ENCODE assay signal across 8 mouse cellular contexts in genomic region chrX:52613328-52614030, GRCm38 (mm10). TPM values are rescaled to one million over a fixed set of nuclear protein-coding genes. Genes with fewer than 3 reads are reported as not detected.
A peak's percentile ranks its signal among the peaks of the same experiment; 100 is the strongest.
DNase-seq lines count a peak whose midpoint lies in the region; ATAC-seq lines count a peak whose summit lies in the region.

Gene Gpc3, minus strand, starts transcription at chrX:52613950.

- H3K4me3 ChIP-seq in neural tube, embryonic 11.5 days (ENCODE audit: low read depth, low read length) = peak within 1 kb of the TSS; percentile 50
- H3K4me3 ChIP-seq in forebrain, embryonic 13.5 days = peak within 1 kb of the TSS; percentile 44
- peak within 1 kb of the TSS; percentile 56 for H3K4me3 ChIP-seq in stomach, embryonic 14.5 days (ENCODE audit: low read depth, low read length)

- WGBS in neural tube, embryonic 11.5 days = 14% methylated on average over 45 of the region's 48 CpGs
- WGBS in forebrain, embryonic 13.5 days = 13% methylated on average over 36 of the region's 48 CpGs
- 24% methylated on average over 47 of the region's 48 CpGs for WGBS in stomach, embryonic 14.5 days

- H3K4me2 ChIP-seq in neural tube, embryonic 11.5 days (ENCODE audit: low read depth) = peak within 1 kb of the TSS; percentile 62
- H3K4me2 ChIP-seq in forebrain, embryonic 13.5 days = peak within 1 kb of the TSS; percentile 74
- H3K4me2 ChIP-seq in stomach, embryonic 14.5 days (replicated peaks; ENCODE audit: low read depth, low read length) = peak within 1 kb of the TSS; percentile 47

- no peaks in the 10 kb centered on the region for H3K4me1 ChIP-seq in neural tube, embryonic 11.5 days (ENCODE audit: control insufficient read depth, insufficient read depth, low read length)
- H3K4me1 ChIP-seq in forebrain, embryonic 13.5 days = peaks cover 9% of the 10 kb centered on the region; the same call in 1 of the 2 replicates
- 0 out of 2 replicates have a peak, but pooled peaks cover 2% of the 10 kb centered on the region for H3K4me1 ChIP-seq in stomach, embryonic 14.5 days (ENCODE audit: control insufficient read depth, insufficient read depth, low read length)

- no peaks in the 10 kb centered on the region for H3K27me3 ChIP-seq in neural tube, embryonic 11.5 days (ENCODE audit: control insufficient read depth, insufficient read depth, low read length)
- peaks cover 13% of the 10 kb centered on the region for H3K27me3 ChIP-seq in forebrain, embryonic 13.5 days
- no peaks in the 10 kb centered on the region for H3K27me3 ChIP-seq in stomach, embryonic 14.5 days (ENCODE audit: control insufficient read depth, insufficient read depth, low read length)

- H3K9ac ChIP-seq in neural tube, embryonic 11.5 days (ENCODE audit: low read length) = peak within 1 kb of the TSS; percentile 60
- peak within 1 kb of the TSS; percentile 34; the same call in 1 of the 2 replicates for H3K9ac ChIP-seq in forebrain, embryonic 13.5 days
- peak within 1 kb of the TSS; percentile 57 for H3K9ac ChIP-seq in stomach, embryonic 14.5 days (replicated peaks; ENCODE audit: low read depth, low read length)

- DNase-seq in neural tube, embryonic 11.5 days (ENCODE audit: low spot score) = no peak
- no peak for DNase-seq in neural tube, embryonic 10.5 days (ENCODE audit: extremely low spot score, low spot score)
- DNase-seq in heart, postnatal 25 days (ENCODE audit: low spot score) = no peak
- DNase-seq in left cerebral cortex, postnatal 4 days = no peak

- no peaks in the 10 kb centered on the region for H3K9me3 ChIP-seq in neural tube, embryonic 11.5 days (ENCODE audit: control insufficient read depth, low read length)
- no peaks in the 10 kb centered on the region for H3K9me3 ChIP-seq in forebrain, embryonic 13.5 days (replicated peaks)
- H3K9me3 ChIP-seq in stomach, embryonic 14.5 days (ENCODE audit: control insufficient read depth, low read depth, low read length) = no peaks in the 10 kb centered on the region

- H3K36me3 ChIP-seq in neural tube, embryonic 11.5 days (ENCODE audit: control insufficient read depth, insufficient read depth, low read length) = no peaks in the 10 kb centered on the region
- no peaks in the 10 kb centered on the region for H3K36me3 ChIP-seq in forebrain, embryonic 13.5 days (ENCODE audit: poor library complexity, severe bottlenecking)
- H3K36me3 ChIP-seq in stomach, embryonic 14.5 days (ENCODE audit: control insufficient read depth, insufficient read depth, low read length) = no peaks in the 10 kb centered on the region

- H3K27ac ChIP-seq in neural tube, embryonic 11.5 days (ENCODE audit: low read depth, low read length) = peak within 1 kb of the TSS; percentile 60; the same call in 1 of the 2 replicates
- no peak within 1 kb of the TSS for H3K27ac ChIP-seq in forebrain, embryonic 13.5 days
- peak within 1 kb of the TSS; percentile 85 for H3K27ac ChIP-seq in stomach, embryonic 14.5 days (ENCODE audit: low read length)

- intact Hi-C loops in heart, postnatal 25 days (cut with DNase I) = no loop called here
- intact Hi-C loops in left cerebral cortex, postnatal 4 days (cut with DNase I) = no loop called here

- ATAC-seq in neural tube, embryonic 11.5 days (ENCODE audit: insufficient read depth, low FRiP score, low TSS enrichment) = peak; percentile 83
- ATAC-seq in forebrain, embryonic 13.5 days = peak; percentile 76
- ATAC-seq in megakaryocyte progenitor cell, adult 5-6 weeks (replicated peaks; ENCODE audit: poor library complexity) = peak; percentile 33; the same call in 1 of the 2 replicates
- ATAC-seq in stomach, embryonic 14.5 days (ENCODE audit: insufficient number of reproducible peaks, insufficient read depth, low FRiP score, low read depth) = peak; percentile 93
- ATAC-seq in monocyte, adult 5-6 weeks (replicated peaks; ENCODE audit: insufficient number of reproducible peaks, low FRiP score, low TSS enrichment, poor library complexity, severe bottlenecking) = no peak

RNA-seq across cellular contexts. Expression of gene Gpc3, which starts in this region (rescaled TPM):
- polyA plus RNA-seq in neural tube, embryonic 11.5 days (2014; fragmentation: Nextera tagmentation; extraction: Ambion mirVana) = 490 and 561 TPM in 2 replicates
- 33.5 and 34.9 TPM in 2 replicates for polyA plus RNA-seq in forebrain, embryonic 13.5 days (2015; fragmentation: Nextera tagmentation; extraction: Ambion mirVana)
- 10 to 100 TPM; 14.6 to 22.6 TPM for total RNA-seq in heart, postnatal 25 days (2021)
- 10 to 100 TPM; 22.4 to 23.5 TPM for total RNA-seq in left cerebral cortex, postnatal 4 days (2021)
- 2.1 and 4.6 TPM in 2 replicates for total RNA-seq in megakaryocyte progenitor cell, adult 5-6 weeks (2015)
- total RNA-seq in megakaryocyte progenitor cell, adult 5-6 weeks (2017) = 3.5 and 4.9 TPM in 2 replicates
- 750 and 808 TPM in 2 replicates for polyA plus RNA-seq in stomach, embryonic 14.5 days (2014; fragmentation: Nextera tagmentation; extraction: Ambion mirVana)
- total RNA-seq in monocyte, adult 5-6 weeks (2017) = not detected in 3 replicates

Comparison
In these comparisons a context has a peak if more than half of its experiments do, and no peak if none do; other contexts are left out.
1. RNA of gene Gpc3 (polyA plus RNA-seq): 750 to 808 TPM in stomach, embryonic 14.5 days and 490 to 561 TPM in neural tube, embryonic 11.5 days; 33.5 to 34.9 TPM in forebrain, embryonic 13.5 days; every median in the first group is over 10 times any median in the second.
2. Peak in every context shown above with its lines, with median percentiles within 50 percentile points of each other: H3K4me2 ChIP-seq, H3K4me3 ChIP-seq and H3K9ac ChIP-seq.